Mouse (Mus musculus): Measurements from ENCODE around the gene Mapk10. TPM values are rescaled to one million over a fixed set of nuclear protein-coding genes. Genes with fewer than 3 reads are reported as not detected.

Mapk10 gene
- polyA plus RNA-seq, 1 experiment = 1.2 TPM

DNA sequence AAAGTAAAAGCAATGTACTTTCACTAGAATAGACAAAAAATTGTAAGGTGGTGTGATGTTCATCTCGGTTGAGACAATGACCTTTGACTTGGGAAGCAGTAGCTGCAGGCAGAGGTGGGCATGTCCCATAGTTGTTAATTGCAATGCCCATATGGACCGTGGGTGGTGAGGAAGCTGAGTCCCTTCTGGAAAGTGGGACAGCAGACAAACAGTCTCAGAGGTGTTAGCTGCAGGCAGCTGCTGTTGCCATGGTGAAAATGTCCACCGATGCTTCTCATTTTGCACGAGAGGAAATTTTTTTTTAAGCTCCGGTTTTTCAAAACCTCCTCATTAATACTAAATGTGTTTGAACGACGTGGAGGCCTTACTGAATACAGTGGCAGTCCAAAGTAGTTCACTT, 36.5 kb downstream of the Mapk10 start:
- WGBS = 50% methylated on average over 7 of the region's 7 CpGs
- TF ChIP-seq CTCF (IDR thresholded peaks at IDR 0.05; ENCODE audit: insufficient read depth, low read length) = no peak
- TF ChIP-seq POLR2A (IDR thresholded peaks at IDR 0.05; ENCODE audit: borderline replicate concordance, extremely low read depth, low read depth, low read length) = no peak
- no peaks in the 10 kb centered on the region for H3K4me1 ChIP-seq (ENCODE audit: control insufficient read depth, insufficient read depth, low read length)
- no peak for DNase-seq
- no peak overlapping the region for H3K4me3 ChIP-seq (replicated peaks; ENCODE audit: extremely low read depth, low read depth, low read length)

DNA sequence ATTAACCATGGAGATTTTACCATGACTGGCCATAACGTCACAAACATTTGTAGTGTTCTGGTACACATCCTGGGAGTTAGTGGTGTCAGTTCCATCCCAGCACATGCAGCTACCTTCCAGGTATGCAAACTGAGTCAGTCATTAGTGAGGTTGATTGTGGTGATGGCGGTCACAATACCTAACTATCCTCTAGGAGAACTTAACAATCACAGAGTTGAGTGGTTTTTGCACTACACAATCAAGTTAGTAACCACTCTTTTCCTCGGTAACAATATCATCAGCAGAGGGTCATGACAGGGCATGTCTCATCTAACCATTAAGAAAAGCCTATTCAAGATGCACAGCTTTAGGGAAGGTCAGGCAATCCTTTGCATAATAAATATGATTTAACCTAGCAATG, 39.9 kb downstream of the Mapk10 start:
- no peak overlapping the region for H3K4me3 ChIP-seq (replicated peaks; ENCODE audit: extremely low read depth, low read depth, low read length)
- TF ChIP-seq POLR2A (IDR thresholded peaks at IDR 0.05; ENCODE audit: borderline replicate concordance, extremely low read depth, low read depth, low read length) (no peak), CTCF (IDR thresholded peaks at IDR 0.05; ENCODE audit: insufficient read depth, low read length) (no peak)
- 88% methylated on average over 3 of the region's 3 CpGs for WGBS
- H3K4me1 ChIP-seq (ENCODE audit: control insufficient read depth, insufficient read depth, low read length) = no peaks in the 10 kb centered on the region
- no peak for DNase-seq

DNA sequence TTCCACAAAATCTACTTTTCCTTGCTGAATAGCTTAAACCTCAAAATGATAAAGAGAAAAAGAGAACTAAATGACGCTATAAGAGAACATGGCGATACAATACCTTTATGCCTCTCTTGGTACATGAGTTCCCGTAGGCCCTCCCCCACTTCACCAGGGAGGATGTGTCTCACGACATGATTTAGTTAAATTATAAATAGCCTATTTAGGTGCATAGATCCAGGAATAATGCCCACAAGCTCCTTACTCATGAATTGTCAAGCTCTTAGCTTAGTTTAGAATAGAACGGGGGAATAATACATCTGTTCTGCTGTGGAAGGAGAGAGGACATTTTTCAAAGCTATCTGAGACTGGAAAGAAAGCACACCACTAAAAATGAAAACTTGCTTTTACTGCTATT, 43.8 kb downstream of the Mapk10 start:
- 81% methylated on average over 5 of the region's 5 CpGs for WGBS
- TF ChIP-seq CTCF (IDR thresholded peaks at IDR 0.05; ENCODE audit: insufficient read depth, low read length) (no peak), POLR2A (IDR thresholded peaks at IDR 0.05; ENCODE audit: borderline replicate concordance, extremely low read depth, low read depth, low read length) (no peak)

DNA sequence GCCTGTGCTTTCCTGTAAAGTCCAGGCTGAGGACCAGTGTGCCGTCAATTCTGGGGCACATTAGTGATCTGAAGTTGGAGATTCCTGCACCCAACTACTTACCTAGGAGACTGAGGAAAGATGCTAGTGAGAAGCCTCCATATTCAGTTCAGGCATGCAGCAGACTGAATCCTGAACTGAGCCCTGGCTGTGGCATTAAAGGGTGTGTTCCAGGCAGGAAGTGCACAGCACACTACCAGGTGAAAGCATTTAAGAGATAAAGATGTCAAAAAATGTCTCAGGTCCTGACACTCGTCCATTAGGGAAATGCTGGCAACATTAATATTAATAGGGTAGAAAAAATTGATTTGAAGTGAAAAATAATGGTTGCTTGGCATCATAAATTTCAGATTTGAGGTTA, 44.4 kb downstream of the Mapk10 start:
- Histone ChIP-seq H3K4me1 (ENCODE audit: control insufficient read depth, insufficient read depth, low read length) (no peaks in the 10 kb centered on the region), H3K4me3 (replicated peaks; ENCODE audit: extremely low read depth, low read depth, low read length) (no peak overlapping the region)
- DNase-seq = no peak
- WGBS = 73% methylated on average over 2 of the region's 2 CpGs
- TF ChIP-seq CTCF (IDR thresholded peaks at IDR 0.05; ENCODE audit: insufficient read depth, low read length) (no peak), POLR2A (IDR thresholded peaks at IDR 0.05; ENCODE audit: borderline replicate concordance, extremely low read depth, low read depth, low read length) (no peak)

More for the DNA sequence above, 43.8 kb downstream of the Mapk10 start:
- no peak for DNase-seq
- Histone ChIP-seq H3K4me3 (replicated peaks; ENCODE audit: extremely low read depth, low read depth, low read length) (no peak overlapping the region), H3K4me1 (ENCODE audit: control insufficient read depth, insufficient read depth, low read length) (no peaks in the 10 kb centered on the region)

DNA sequence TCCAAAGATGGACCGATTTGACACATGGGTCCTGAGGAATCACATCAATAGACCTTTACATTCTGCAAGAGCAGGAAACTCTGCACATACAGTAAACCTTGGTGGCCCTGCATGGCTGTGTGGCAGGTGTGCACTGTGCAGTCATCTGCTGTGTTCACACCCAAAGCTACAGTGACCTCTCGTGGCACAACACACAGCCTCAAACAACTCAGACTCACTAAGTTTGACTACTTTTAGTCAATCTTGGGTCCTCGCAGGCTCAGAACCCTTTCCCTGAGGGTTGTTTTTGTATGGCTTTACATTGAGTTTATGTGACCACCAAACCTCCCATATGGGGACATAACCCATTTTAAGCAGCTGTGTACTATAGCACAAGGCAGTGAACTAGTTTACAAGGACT, 47.1 kb downstream of the Mapk10 start:
- WGBS = 83% methylated on average over 3 of the region's 3 CpGs
- DNase-seq = no peak
- Histone ChIP-seq H3K4me1 (ENCODE audit: control insufficient read depth, insufficient read depth, low read length) (no peaks in the 10 kb centered on the region), H3K4me3 (replicated peaks; ENCODE audit: extremely low read depth, low read depth, low read length) (no peak overlapping the region)
- TF ChIP-seq CTCF (IDR thresholded peaks at IDR 0.05; ENCODE audit: insufficient read depth, low read length) (no peak), POLR2A (IDR thresholded peaks at IDR 0.05; ENCODE audit: borderline replicate concordance, extremely low read depth, low read depth, low read length) (no peak)

DNA sequence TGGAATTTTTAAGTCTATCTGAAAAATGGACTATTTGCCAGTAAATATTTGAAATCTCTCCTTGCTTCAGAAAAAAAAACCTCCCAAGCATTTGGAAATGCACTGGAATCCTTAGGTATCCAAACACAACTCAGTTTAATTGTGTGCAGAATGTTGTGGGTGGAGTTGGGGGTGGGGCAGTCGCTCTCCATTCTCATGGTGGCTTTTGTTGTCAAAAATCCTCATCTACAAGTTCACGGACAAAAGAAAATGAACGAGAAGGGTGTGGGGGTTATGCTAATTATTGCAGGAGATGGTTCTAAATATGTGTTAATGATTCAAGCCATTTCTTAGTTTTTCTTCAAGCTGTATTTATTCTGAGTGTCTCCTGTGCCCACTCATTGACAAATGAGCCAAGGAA, 49.6 kb downstream of the Mapk10 start:
- 50% methylated on average over 3 of the region's 3 CpGs for WGBS
- no peak for TF ChIP-seq CTCF (IDR thresholded peaks at IDR 0.05; ENCODE audit: insufficient read depth, low read length)
- TF ChIP-seq POLR2A (IDR thresholded peaks at IDR 0.05; ENCODE audit: borderline replicate concordance, extremely low read depth, low read depth, low read length) = no peak

DNA sequence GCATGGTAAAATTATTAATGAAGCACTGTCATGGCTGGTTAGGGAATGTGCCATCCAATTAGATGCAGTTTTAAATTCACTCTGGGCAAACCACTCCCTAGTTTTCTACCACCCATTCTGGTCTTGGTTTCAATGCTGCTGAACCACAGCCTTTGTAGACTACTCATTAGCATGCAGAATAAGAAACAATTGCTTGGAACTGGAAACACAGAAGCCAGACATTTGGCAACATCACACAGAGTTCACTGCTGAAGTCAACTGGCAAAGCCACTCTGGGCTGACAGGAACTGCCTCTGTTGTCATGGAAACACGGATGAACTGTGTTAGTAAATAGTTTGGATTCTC, 50.0 kb downstream of the Mapk10 start:
- Histone ChIP-seq H3K4me3 (replicated peaks; ENCODE audit: extremely low read depth, low read depth, low read length) (no peak overlapping the region), H3K4me1 (ENCODE audit: control insufficient read depth, insufficient read depth, low read length) (no peaks in the 10 kb centered on the region)
- WGBS = 25% methylated on average over 1 of the region's 1 CpGs
- no peak for DNase-seq
- TF ChIP-seq POLR2A (IDR thresholded peaks at IDR 0.05; ENCODE audit: borderline replicate concordance, extremely low read depth, low read depth, low read length) (no peak), CTCF (IDR thresholded peaks at IDR 0.05; ENCODE audit: insufficient read depth, low read length) (no peak)

More for the DNA sequence above, 49.6 kb downstream of the Mapk10 start:
- no peak for DNase-seq
- H3K4me3 ChIP-seq (replicated peaks; ENCODE audit: extremely low read depth, low read depth, low read length) = no peak overlapping the region
- H3K4me1 ChIP-seq (ENCODE audit: control insufficient read depth, insufficient read depth, low read length) = no peaks in the 10 kb centered on the region

DNA sequence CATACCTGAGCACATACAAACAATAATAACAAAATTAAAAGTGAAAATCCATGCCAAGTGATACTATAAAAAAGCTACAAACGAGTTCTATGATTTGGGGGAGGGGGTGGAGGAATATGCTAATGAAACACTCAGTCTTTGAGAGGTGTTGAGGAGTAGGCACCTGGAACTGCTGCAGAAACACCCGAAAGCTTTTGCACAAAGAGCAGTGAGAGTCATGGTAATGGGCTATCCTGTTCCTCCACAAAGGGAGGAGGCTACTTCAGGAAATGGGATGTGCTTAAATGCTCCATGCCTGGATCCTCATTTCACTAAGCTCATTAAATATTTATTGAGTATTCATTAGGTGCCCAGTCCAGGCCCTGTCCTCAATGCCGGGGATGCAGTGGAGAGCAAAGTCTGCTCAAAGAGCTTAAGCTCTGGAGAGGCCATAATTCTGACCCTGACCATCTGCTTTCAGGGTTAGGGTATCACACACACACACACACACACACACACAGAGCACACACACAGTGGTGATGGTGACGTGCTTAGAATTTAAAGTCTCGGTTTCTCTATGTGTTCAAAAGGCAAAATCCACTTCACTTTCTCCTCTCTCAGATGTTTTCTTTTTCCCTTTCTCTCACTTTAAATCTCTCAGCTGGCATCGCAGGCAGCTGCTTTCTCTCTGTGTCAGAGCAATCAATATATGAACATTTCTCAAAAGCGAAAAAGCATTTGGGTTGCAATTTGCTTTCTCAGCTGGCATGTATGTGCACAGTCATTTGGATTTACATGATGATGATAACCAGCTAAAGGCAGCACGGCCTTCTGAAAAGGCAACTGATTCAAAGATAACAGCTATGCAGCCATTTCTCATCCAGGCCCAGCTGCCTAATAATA, 50.6 kb downstream of the Mapk10 start:
- TF ChIP-seq POLR2A (IDR thresholded peaks at IDR 0.05; ENCODE audit: borderline replicate concordance, extremely low read depth, low read depth, low read length) (no peak), CTCF (IDR thresholded peaks at IDR 0.05; ENCODE audit: insufficient read depth, low read length) (no peak)
- Histone ChIP-seq H3K4me1 (ENCODE audit: control insufficient read depth, insufficient read depth, low read length) (no peaks in the 10 kb centered on the region), H3K4me3 (replicated peaks; ENCODE audit: extremely low read depth, low read depth, low read length) (no peak overlapping the region)
- 49% methylated on average over 8 of the region's 8 CpGs for WGBS
- DNase-seq = no peak

DNA sequence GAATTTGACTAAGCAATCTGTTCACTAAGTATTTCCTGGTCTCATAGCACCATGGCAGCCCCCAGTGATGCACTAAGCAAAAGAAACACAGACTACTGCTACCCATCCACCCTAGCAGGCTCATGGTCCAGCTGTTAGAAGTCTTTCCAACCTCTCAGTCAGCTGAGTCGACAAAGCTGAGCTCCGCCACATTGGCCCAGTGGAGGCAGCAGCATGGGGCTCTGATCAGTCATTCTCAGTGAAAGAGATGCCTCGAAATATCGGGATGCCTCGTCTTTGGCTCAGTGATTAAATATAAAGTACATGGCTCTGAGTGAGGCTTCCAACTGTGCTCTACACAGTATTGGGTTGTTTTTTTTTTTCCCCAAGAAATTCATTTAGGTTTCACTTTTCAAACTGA, 70.2 kb downstream of the Mapk10 start:
- Histone ChIP-seq H3K4me1 (ENCODE audit: control insufficient read depth, insufficient read depth, low read length) (no peaks in the 10 kb centered on the region), H3K4me3 (replicated peaks; ENCODE audit: extremely low read depth, low read depth, low read length) (no peak overlapping the region)
- 69% methylated on average over 5 of the region's 5 CpGs for WGBS
- no peak for DNase-seq
- TF ChIP-seq CTCF (IDR thresholded peaks at IDR 0.05; ENCODE audit: insufficient read depth, low read length) (no peak), POLR2A (IDR thresholded peaks at IDR 0.05; ENCODE audit: borderline replicate concordance, extremely low read depth, low read depth, low read length) (no peak)

DNA sequence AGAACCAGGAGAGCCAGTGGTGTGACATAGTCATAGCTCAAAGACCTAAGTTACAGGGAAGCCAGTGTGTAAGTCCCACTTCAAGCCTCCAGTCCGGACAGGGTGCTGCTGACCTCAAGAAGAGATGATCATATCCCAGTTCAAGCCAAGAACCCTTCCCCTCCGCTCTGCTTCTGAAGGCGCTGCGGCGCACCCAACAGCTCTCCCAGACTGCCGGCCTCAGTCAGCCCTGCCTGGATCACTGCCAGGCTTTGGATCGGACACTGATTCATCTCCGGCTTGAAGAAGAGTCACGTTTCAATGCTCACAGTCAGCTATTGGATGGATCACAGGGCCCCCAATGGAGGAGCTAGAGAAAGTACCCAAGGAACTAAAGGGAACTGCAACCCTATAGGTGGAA, 76.3 kb downstream of the Mapk10 start:
- Histone ChIP-seq H3K4me1 (ENCODE audit: control insufficient read depth, insufficient read depth, low read length) (no peaks in the 10 kb centered on the region), H3K4me3 (replicated peaks; ENCODE audit: extremely low read depth, low read depth, low read length) (no peak overlapping the region)
- 64% methylated on average over 9 of the region's 9 CpGs for WGBS
- no peak for DNase-seq
- TF ChIP-seq POLR2A (IDR thresholded peaks at IDR 0.05; ENCODE audit: borderline replicate concordance, extremely low read depth, low read depth, low read length) = no peak
- no peak for TF ChIP-seq CTCF (IDR thresholded peaks at IDR 0.05; ENCODE audit: insufficient read depth, low read length)
